Mouse (Mus musculus) erythroblast, embryonic 14.5 days (primary cell): ENCODE results near the gene Ldlrad3. TPM values are rescaled to one million over a fixed set of nuclear protein-coding genes. Genes with fewer than 3 reads are reported as not detected.

Experiments
- H3K27me3 ChIP-seq: 2 replicates; pipeline ENCODE4 v1.6.1; 2012; ENCODE audit warnings: inconsistent platforms; ENCODE audit not compliant: control insufficient read depth
- H3K36me3 ChIP-seq: 2 replicates; pipeline ENCODE4 v1.6.1; 2012; ENCODE audit warnings: mild to moderate bottlenecking, inconsistent platforms; ENCODE audit not compliant: control insufficient read depth
- H3K4me1 ChIP-seq: 2 replicates; pipeline ENCODE4 v1.6.1; 2012; ENCODE audit warnings: inconsistent platforms; ENCODE audit not compliant: control insufficient read depth
- H3K4me3 ChIP-seq: replicated peaks from 2 replicates; pipeline ENCODE3; 2012; ENCODE audit warnings: moderate library complexity, mild to moderate bottlenecking, inconsistent platforms
- H3K9me3 ChIP-seq: 2 replicates; pipeline ENCODE4 v1.6.1; 2012; ENCODE audit warnings: low read length, inconsistent platforms, mixed read lengths; ENCODE audit not compliant: control insufficient read depth
- GATA1 ChIP-seq: IDR thresholded peaks from 2 replicates; pipeline ENCODE4 v1.6.1; 2012; ENCODE audit warnings: low read length, inconsistent platforms, mixed read lengths
- TAL1 ChIP-seq: IDR thresholded peaks from 3 replicates; pipeline ENCODE4 v1.6.1; 2012; ENCODE audit warnings: low read length, inconsistent platforms, mixed read lengths
- polyA plus RNA-seq: library from polyadenylated mRNA; stranded (reverse); fragments of >175 nt; gene quantifications from 2 replicates; pipeline ENCODE4 v1.2.3, GENCODE M21; 2012

Ldlrad3 gene
- polyA plus RNA-seq, 1 experiment = not detected

DNA sequence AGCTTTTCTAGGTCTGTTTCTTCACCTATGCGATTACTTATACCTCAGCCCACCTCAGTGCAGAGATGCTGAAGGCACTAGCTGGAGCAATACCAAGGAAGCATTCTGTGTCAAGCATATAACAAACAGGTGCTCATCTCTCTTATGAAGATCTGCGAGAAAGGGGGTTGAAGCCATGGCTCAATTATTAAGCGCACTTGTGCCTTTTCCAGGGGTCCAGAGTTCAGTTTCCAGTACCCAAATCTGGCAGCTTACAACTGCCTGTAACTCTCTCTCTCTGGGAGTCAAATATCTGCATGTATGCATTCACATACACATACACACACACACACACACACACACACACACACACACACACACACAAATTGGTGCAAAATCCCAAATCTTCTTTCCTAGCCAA, 72.4 kb downstream of the Ldlrad3 start:
- no peaks in the 10 kb centered on the region for H3K27me3 ChIP-seq
- H3K4me3 ChIP-seq = no peak overlapping the region
- no peaks in the 10 kb centered on the region for H3K36me3 ChIP-seq
- no peaks in the 10 kb centered on the region for H3K9me3 ChIP-seq
- TF ChIP-seq GATA1 = no peak
- TF ChIP-seq TAL1 = no peak
- H3K4me1 ChIP-seq = no peaks in the 10 kb centered on the region

- H3K4me1 ChIP-seq = no peaks in the 10 kb centered on the region
- H3K36me3 ChIP-seq = no peaks in the 10 kb centered on the region
- H3K9me3 ChIP-seq = no peaks in the 10 kb centered on the region
- TF ChIP-seq TAL1 (no peak), GATA1 (no peak)
- no peak overlapping the region for H3K4me3 ChIP-seq
- no peaks in the 10 kb centered on the region for H3K27me3 ChIP-seq
Observed at GRCm38 (mm10) chr2:102113323-102113722, 72.9 kb downstream of the Ldlrad3 start.

- Histone ChIP-seq H3K9me3 (no peaks in the 10 kb centered on the region), H3K27me3 (no peaks in the 10 kb centered on the region)
- TF ChIP-seq GATA1 (no peak), TAL1 (no peak)
Observed at GRCm38 (mm10) chr2:102111906-102112499, 74.2 kb downstream of the Ldlrad3 start.

DNA sequence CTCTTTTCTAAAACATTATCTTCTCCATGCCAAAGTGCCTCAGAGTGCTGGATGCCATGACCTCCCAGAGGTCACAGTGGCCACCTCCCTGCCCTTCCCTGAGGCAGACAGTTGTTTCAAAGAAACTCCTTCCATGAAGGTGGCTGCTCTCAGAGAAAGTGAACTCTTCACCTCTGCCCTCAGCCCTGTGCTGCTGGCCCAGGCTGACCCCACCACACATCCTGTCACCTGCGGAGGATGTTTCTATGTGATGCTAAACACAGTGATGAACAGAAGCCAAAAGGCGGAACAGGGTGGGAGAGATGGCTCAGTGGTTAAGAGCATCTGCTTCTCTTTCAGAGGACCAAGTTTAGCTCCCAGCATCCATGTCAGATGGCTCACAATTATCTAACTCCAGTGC, 75.9 kb downstream of the Ldlrad3 start:
- TF ChIP-seq GATA1 (no peak), TAL1 (no peak)
- Histone ChIP-seq H3K27me3 (no peaks in the 10 kb centered on the region), H3K36me3 (no peaks in the 10 kb centered on the region), H3K4me1 (no peaks in the 10 kb centered on the region), H3K9me3 (no peaks in the 10 kb centered on the region), H3K4me3 (no peak overlapping the region)

More at GRCm38 (mm10) chr2:102111906-102112499, 74.2 kb downstream of the Ldlrad3 start:
- H3K4me3 ChIP-seq = no peak overlapping the region
- no peaks in the 10 kb centered on the region for H3K36me3 ChIP-seq
- no peaks in the 10 kb centered on the region for H3K4me1 ChIP-seq

DNA sequence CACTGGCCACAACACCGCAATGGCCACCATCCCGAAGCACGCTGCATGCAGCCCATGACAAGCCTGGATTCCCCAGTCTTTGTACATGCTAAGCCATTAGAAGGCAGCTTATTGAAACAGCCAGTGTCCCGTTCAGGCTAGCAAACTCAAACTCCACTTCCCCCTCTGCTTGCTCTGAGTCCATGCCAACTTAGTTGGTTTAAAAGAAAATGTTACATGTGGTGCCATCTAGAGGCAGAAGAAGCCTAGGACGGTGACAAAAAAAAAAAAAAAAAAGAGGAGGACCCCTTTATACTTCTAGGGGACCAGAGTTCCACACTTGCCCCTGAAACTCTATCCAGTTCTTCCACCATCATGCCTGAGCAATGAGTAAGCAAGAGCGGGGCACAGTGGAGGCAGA, 78.9 kb downstream of the Ldlrad3 start:
- no peak for TF ChIP-seq GATA1
- TF ChIP-seq TAL1 = no peak
- Histone ChIP-seq H3K27me3 (no peaks in the 10 kb centered on the region), H3K4me3 (no peak overlapping the region), H3K4me1 (no peaks in the 10 kb centered on the region), H3K36me3 (no peaks in the 10 kb centered on the region), H3K9me3 (no peaks in the 10 kb centered on the region)

DNA sequence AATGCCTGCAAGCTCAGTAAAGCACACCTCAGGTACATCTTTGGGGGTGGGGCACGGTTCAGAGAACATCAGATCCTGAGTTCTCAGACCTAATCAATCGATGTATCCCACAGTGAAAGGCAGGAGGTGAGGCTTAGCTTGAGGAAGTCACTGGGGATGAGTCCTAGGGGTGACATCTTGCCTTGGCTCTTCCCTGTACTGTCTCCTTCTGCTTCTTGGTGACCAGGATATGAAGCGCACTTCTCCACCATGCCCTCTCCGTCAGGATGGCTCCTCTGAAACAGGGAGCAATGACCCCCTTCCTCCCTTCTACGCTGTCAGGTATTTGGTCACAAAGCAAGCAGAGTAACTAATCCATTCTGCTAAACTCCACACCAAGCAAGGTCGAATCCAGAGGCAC, 79.5 kb downstream of the Ldlrad3 start:
- TF ChIP-seq GATA1 = no peak
- TF ChIP-seq TAL1 = no peak
- Histone ChIP-seq H3K9me3 (no peaks in the 10 kb centered on the region), H3K36me3 (no peaks in the 10 kb centered on the region), H3K4me3 (no peak overlapping the region), H3K4me1 (no peaks in the 10 kb centered on the region), H3K27me3 (no peaks in the 10 kb centered on the region)

- no peaks in the 10 kb centered on the region for H3K4me1 ChIP-seq
- H3K9me3 ChIP-seq = no peaks in the 10 kb centered on the region
- no peak overlapping the region for H3K4me3 ChIP-seq
- TF ChIP-seq TAL1 (no peak), GATA1 (no peak)
- no peaks in the 10 kb centered on the region for H3K27me3 ChIP-seq
- H3K36me3 ChIP-seq = no peaks in the 10 kb centered on the region
Observed at GRCm38 (mm10) chr2:102105454-102105853, 80.7 kb downstream of the Ldlrad3 start.

GRCm38 (mm10) chr2:102103955-102104354, 82.2 kb downstream of the Ldlrad3 start:
- H3K4me1 ChIP-seq = no peaks in the 10 kb centered on the region
- TF ChIP-seq TAL1 = no peak
- TF ChIP-seq GATA1 = no peak
- no peaks in the 10 kb centered on the region for H3K36me3 ChIP-seq
- H3K27me3 ChIP-seq = no peaks in the 10 kb centered on the region
- no peak overlapping the region for H3K4me3 ChIP-seq
- H3K9me3 ChIP-seq = no peaks in the 10 kb centered on the region

GRCm38 (mm10) chr2:102100490-102100889, 85.7 kb downstream of the Ldlrad3 start:
- Histone ChIP-seq H3K4me1 (no peaks in the 10 kb centered on the region), H3K27me3 (no peaks in the 10 kb centered on the region)
- TF ChIP-seq GATA1 = no peak
- TF ChIP-seq TAL1 = no peak

GRCm38 (mm10) chr2:102099702-102100450, 86.3 kb downstream of the Ldlrad3 start:
- H3K4me1 ChIP-seq = no peaks in the 10 kb centered on the region
- no peaks in the 10 kb centered on the region for H3K9me3 ChIP-seq
- no peak overlapping the region for H3K4me3 ChIP-seq
- no peak for TF ChIP-seq TAL1
- TF ChIP-seq GATA1 = no peak
- H3K27me3 ChIP-seq = no peaks in the 10 kb centered on the region
- H3K36me3 ChIP-seq = no peaks in the 10 kb centered on the region

More at GRCm38 (mm10) chr2:102100490-102100889, 85.7 kb downstream of the Ldlrad3 start:
- no peaks in the 10 kb centered on the region for H3K9me3 ChIP-seq
- no peak overlapping the region for H3K4me3 ChIP-seq
- no peaks in the 10 kb centered on the region for H3K36me3 ChIP-seq
